Mouse (Mus musculus): ENCODE measurements around the gene Abca17.

Abca17 gene

GRCm38 (mm10) chr17:24350926-24351759, at the start of gene Abca17:
TSS of gene Abca17 (minus strand) at chr17:24351068.
- DNase-seq (ENCODE audit: low spot score in 2 of 2): peak in 1 of 2 experiments; percentile 25

- DNase-seq (ENCODE audit: low spot score in 2 of 2): no peak
These were observed 43.6 kb upstream of the Abca17 start for GRCm38 (mm10) chr17:24394456-24394855.

- no peak for DNase-seq (ENCODE audit: low spot score in 2 of 2)
These were observed 42.7 kb upstream of the Abca17 start for GRCm38 (mm10) chr17:24393527-24393926.

- no peak for DNase-seq (ENCODE audit: low spot score in 2 of 2)
These were observed 40.3 kb upstream of the Abca17 start for GRCm38 (mm10) chr17:24391149-24391548.

GRCm38 (mm10) chr17:24389865-24390264, 39.0 kb upstream of the Abca17 start:
- DNase-seq (ENCODE audit: low spot score in 2 of 2): no peak

- no peak for DNase-seq (ENCODE audit: low spot score in 2 of 2)
These were observed 37.8 kb upstream of the Abca17 start for GRCm38 (mm10) chr17:24388711-24389110.

GRCm38 (mm10) chr17:24383789-24384188, 32.9 kb upstream of the Abca17 start:
- no peak for DNase-seq (ENCODE audit: low spot score in 2 of 2)

GRCm38 (mm10) chr17:24378496-24378895, 27.6 kb upstream of the Abca17 start:
- DNase-seq (ENCODE audit: low spot score in 2 of 2): no peak

- DNase-seq (ENCODE audit: low spot score in 2 of 2): no peak
These were observed 25.0 kb upstream of the Abca17 start for GRCm38 (mm10) chr17:24375886-24376285.

- DNase-seq (ENCODE audit: low spot score in 2 of 2): no peak
These were observed 24.3 kb upstream of the Abca17 start for GRCm38 (mm10) chr17:24375094-24375712.

GRCm38 (mm10) chr17:24365863-24366262, 15.0 kb upstream of the Abca17 start:
- no peak for DNase-seq (ENCODE audit: low spot score in 2 of 2)

- DNase-seq (ENCODE audit: low spot score in 2 of 2): no peak
These were observed 13.6 kb upstream of the Abca17 start for GRCm38 (mm10) chr17:24364461-24364860.

GRCm38 (mm10) chr17:24362527-24362926, 11.7 kb upstream of the Abca17 start:
- DNase-seq (ENCODE audit: low spot score in 2 of 2): no peak

GRCm38 (mm10) chr17:24361291-24361690, 10.4 kb upstream of the Abca17 start:
- no peak for DNase-seq (ENCODE audit: low spot score in 2 of 2)

- DNase-seq (ENCODE audit: low spot score in 2 of 2): no peak
These were observed 10.0 kb upstream of the Abca17 start for GRCm38 (mm10) chr17:24360841-24361240.

GRCm38 (mm10) chr17:24359903-24360302, 9.0 kb upstream of the Abca17 start:
- DNase-seq (ENCODE audit: low spot score in 2 of 2): no peak

- no peak for DNase-seq (ENCODE audit: low spot score in 2 of 2)
These were observed 8.1 kb upstream of the Abca17 start for GRCm38 (mm10) chr17:24359006-24359405.

GRCm38 (mm10) chr17:24355284-24355683, 4.4 kb upstream of the Abca17 start:
- no peak for DNase-seq (ENCODE audit: low spot score in 2 of 2)

GRCm38 (mm10) chr17:24353960-24354359, 3.1 kb upstream of the Abca17 start:
- no peak for DNase-seq (ENCODE audit: low spot score in 2 of 2)

GRCm38 (mm10) chr17:24352370-24353194, 1.7 kb upstream of the Abca17 start:
- DNase-seq (ENCODE audit: low spot score in 2 of 2): no peak

GRCm38 (mm10) chr17:24351760-24352357, 991 bp upstream of the Abca17 start, which contains the start of gene Abca3:
TSS of gene Abca3 (plus strand) at chr17:24351950.
- DNase-seq (ENCODE audit: low spot score in 2 of 2): peak; percentile 91 to 92

- no peak for DNase-seq (ENCODE audit: low spot score in 2 of 2)
These were observed 1.7 kb downstream of the Abca17 start for GRCm38 (mm10) chr17:24349176-24349575.

Measured in urinary bladder, postnatal 4 days (tissue).